ENCODE assay signal across 8 mouse cellular contexts in genomic region chr10:83649037-83649436, GRCm38 (mm10). TPM values are rescaled to one million over a fixed set of nuclear protein-coding genes. Genes with fewer than 3 reads are reported as not detected.
DNase-seq lines count a peak whose midpoint lies in the region; ATAC-seq and TF ChIP-seq lines count a peak whose summit lies in the region.

No protein-coding gene starts in this region.

- peak; percentile 22 for DNase-seq in embryo, embryonic 11 days
- DNase-seq in embryo, embryonic 9.5 days (ENCODE audit: extremely low spot score): no peak
- no peak for DNase-seq in CH12.LX (ENCODE audit: extremely low read depth)
- DNase-seq in liver, embryonic 14.5 days (ENCODE audit: low read depth in 3 of 3, low spot score in 3 of 3): no peak
- no peak for DNase-seq in thymus, postnatal 36 days
- DNase-seq in spleen, postnatal 36 days (ENCODE audit: low spot score in 2 of 2): no peak
- DNase-seq in layer of hippocampus, postnatal 25 days (ENCODE audit: extremely low spot score in 1 of 2, low spot score in 1 of 2): no peak

- peak overlapping the region; percentile 77 to 88 (median 86) for H3K4me3 ChIP-seq in CH12.LX (replicated peaks in 1 of 3; ENCODE audit: low read depth in 2 of 3, low read length in 2 of 3, poor library complexity in 1 of 3)
- H3K4me3 ChIP-seq in forebrain, embryonic 15.5 days: peak overlapping the region; percentile 91
- H3K4me3 ChIP-seq in liver, embryonic 14.5 days (ENCODE audit: insufficient read depth in 1 of 2, low read depth in 2 of 2, low read length in 2 of 2): peak overlapping the region; percentile 50 to 52

- H3K27me3 ChIP-seq in CH12.LX (replicated peaks): no peaks in the 10 kb centered on the region
- no peaks in the 10 kb centered on the region for H3K27me3 ChIP-seq in forebrain, embryonic 15.5 days
- peaks cover 25% of the 10 kb centered on the region for H3K27me3 ChIP-seq in liver, embryonic 14.5 days (ENCODE audit: control insufficient read depth, insufficient read depth, low read length)

- ATAC-seq in forebrain, embryonic 15.5 days (replicated peaks): peak; percentile 14
- no peak for ATAC-seq in liver, embryonic 14.5 days (ENCODE audit: insufficient read depth)

- H3K79me2 ChIP-seq in CH12.LX (replicated peaks; ENCODE audit: control insufficient read depth, extremely low read depth, insufficient read depth, poor library complexity, severe bottlenecking): no peaks in the 10 kb centered on the region

- TF ChIP-seq RAD21 in CH12.LX (IDR thresholded peaks at IDR 0.05; ENCODE audit: low read depth, low read length): no peak

- peaks cover 0 to 6% of the 10 kb centered on the region in 2 experiments for H3K36me3 ChIP-seq in CH12.LX (replicated peaks in 1 of 2; ENCODE audit: control insufficient read depth in 1 of 2, insufficient read depth in 1 of 2, low read length in 1 of 2)
- no peaks in the 10 kb centered on the region for H3K36me3 ChIP-seq in forebrain, embryonic 15.5 days
- no peaks in the 10 kb centered on the region for H3K36me3 ChIP-seq in liver, embryonic 14.5 days (replicated peaks; ENCODE audit: control insufficient read depth, insufficient read depth, low read depth)

- no peak for TF ChIP-seq CTCF in CH12.LX (conservative IDR thresholded peaks at IDR 0.05 in 1 of 2, IDR thresholded peaks at IDR 0.05 in 1 of 2; ENCODE audit: low read depth in 2 of 2, low read length in 2 of 2)
- TF ChIP-seq CTCF in liver, embryonic 14.5 days (IDR thresholded peaks at IDR 0.05; ENCODE audit: low read depth): no peak

- TF ChIP-seq EP300 in CH12.LX (IDR thresholded peaks at IDR 0.05; ENCODE audit: low read length): no peak
- no peak for TF ChIP-seq EP300 in liver, embryonic 14.5 days (IDR thresholded peaks at IDR 0.05; ENCODE audit: low read depth)

- H3K4me1 ChIP-seq in CH12.LX (ENCODE audit: control insufficient read depth in 1 of 2, insufficient read depth in 2 of 2): peaks cover 15 to 63% of the 10 kb centered on the region in 2 experiments
- peaks cover 23% of the 10 kb centered on the region for H3K4me1 ChIP-seq in forebrain, embryonic 15.5 days
- H3K4me1 ChIP-seq in liver, embryonic 14.5 days (replicated peaks; ENCODE audit: control insufficient read depth in 2 of 2, insufficient read depth in 2 of 2, low read length in 1 of 2): peaks cover 13 to 29% of the 10 kb centered on the region in 2 experiments

- in situ Hi-C loops in CH12.LX (cut with MboI; ENCODE audit: low pct_ligation_motif_present, low pct_unique_long_range_greater_than_20kb, low sequenced_read_pairs): no loop called here

- H3K4me2 ChIP-seq in CH12.LX (ENCODE audit: insufficient read depth, low read depth, poor library complexity, severe bottlenecking): peak overlapping the region; percentile 96
- H3K4me2 ChIP-seq in forebrain, embryonic 15.5 days (replicated peaks): peak overlapping the region; percentile 89
- peak overlapping the region; percentile 56 for H3K4me2 ChIP-seq in liver, embryonic 14.5 days (ENCODE audit: low read depth)

- dilution Hi-C loops in CH12.LX (cut with MboI; ENCODE audit: extremely low pct_ligation_motif_present, extremely low pct_unique_long_range_greater_than_20kb, low sequenced_read_pairs): no loop called here

- TF ChIP-seq POLR2A in CH12.LX (IDR thresholded peaks at IDR 0.05; ENCODE audit: low read depth, low read length): no peak

- no peaks in the 10 kb centered on the region for H3K9me3 ChIP-seq in CH12.LX (replicated peaks; ENCODE audit: low read length)
- H3K9me3 ChIP-seq in forebrain, embryonic 15.5 days: no peaks in the 10 kb centered on the region
- H3K9me3 ChIP-seq in liver, embryonic 14.5 days (ENCODE audit: control insufficient read depth, low read length): no peaks in the 10 kb centered on the region

- WGBS in forebrain, embryonic 15.5 days: 34% methylated on average over 6 of the region's 6 CpGs
- 28% methylated on average over 6 of the region's 6 CpGs for WGBS in liver, embryonic 14.5 days (ENCODE audit: insufficient replicate concordance)

- peak overlapping the region; percentile 72 for H3K9ac ChIP-seq in CH12.LX (ENCODE audit: insufficient read depth, low read depth)
- peak overlapping the region; percentile 74 for H3K9ac ChIP-seq in forebrain, embryonic 15.5 days (replicated peaks)
- no peak overlapping the region for H3K9ac ChIP-seq in liver, embryonic 14.5 days (replicated peaks)

- H3K27ac ChIP-seq in CH12.LX (ENCODE audit: insufficient read depth, low read depth): no peak overlapping the region
- peak overlapping the region; percentile 79; the same call in 1 of the 2 replicates for H3K27ac ChIP-seq in forebrain, embryonic 15.5 days (replicated peaks)
- H3K27ac ChIP-seq in liver, embryonic 14.5 days: no peak overlapping the region

TF ChIP-seq in CH12.LX, 34 proteins besides CTCF, POLR2A, EP300 and RAD21:
- no peak for TF ChIP-seq NELFE (IDR thresholded peaks at IDR 0.05; ENCODE audit: low read depth, low read length)
- no peak for TF ChIP-seq MAZ (IDR thresholded peaks at IDR 0.05; ENCODE audit: low read depth, low read length)
- TF ChIP-seq BHLHE40 (IDR thresholded peaks at IDR 0.05; ENCODE audit: low read depth, low read length): peak; percentile 46; the same call in 1 of the 2 replicates
- 0 out of 2 replicates have a peak, but pooled peaks have one; percentile 29 for TF ChIP-seq CHD1 (IDR thresholded peaks at IDR 0.05; ENCODE audit: low read depth, low read length)
TF ChIP-seq in CH12.LX: peak in this region for 2.

RNA-seq across cellular contexts. Expression of gene Appl2, which starts 0.5 kb away (rescaled TPM):
- total RNA-seq in CH12.LX (2012; rRNA removed): 10.2 and 11.9 TPM in 2 replicates
- 14.9 and 15.8 TPM in 2 replicates for total RNA-seq in CH12.LX (2014; rRNA removed)
- 11.8 and 13.5 TPM in 2 replicates for polyA plus RNA-seq in CH12.LX (2012; ENCODE audit: insufficient read length, low read depth)
- polyA plus RNA-seq in forebrain, embryonic 15.5 days (2015; fragmentation: Nextera tagmentation; extraction: Ambion mirVana): 35.4 and 37.8 TPM in 2 replicates
- 4.6 and 6.9 TPM in 2 replicates for polyA plus RNA-seq in liver, embryonic 14.5 days (2012; rRNA removed)
- polyA plus RNA-seq in liver, embryonic 14.5 days (2014; fragmentation: Nextera tagmentation; extraction: Ambion mirVana): 5.4 and 8.7 TPM in 2 replicates
- total RNA-seq in layer of hippocampus, postnatal 25 days (2021): 10 to 100 TPM; 65.5 to 76.2 TPM
